Mouse (Mus musculus) cerebellum, adult 9-10 months (tissue): Measurements from ENCODE around the gene Rph3al.
A peak's percentile ranks its signal among the peaks of the same experiment; 100 is the strongest.

Experiments used
- DNase-seq: peaks from one replicate; pipeline ENCODE4 v3.0.0; 2022

The Rph3al gene

DNA sequence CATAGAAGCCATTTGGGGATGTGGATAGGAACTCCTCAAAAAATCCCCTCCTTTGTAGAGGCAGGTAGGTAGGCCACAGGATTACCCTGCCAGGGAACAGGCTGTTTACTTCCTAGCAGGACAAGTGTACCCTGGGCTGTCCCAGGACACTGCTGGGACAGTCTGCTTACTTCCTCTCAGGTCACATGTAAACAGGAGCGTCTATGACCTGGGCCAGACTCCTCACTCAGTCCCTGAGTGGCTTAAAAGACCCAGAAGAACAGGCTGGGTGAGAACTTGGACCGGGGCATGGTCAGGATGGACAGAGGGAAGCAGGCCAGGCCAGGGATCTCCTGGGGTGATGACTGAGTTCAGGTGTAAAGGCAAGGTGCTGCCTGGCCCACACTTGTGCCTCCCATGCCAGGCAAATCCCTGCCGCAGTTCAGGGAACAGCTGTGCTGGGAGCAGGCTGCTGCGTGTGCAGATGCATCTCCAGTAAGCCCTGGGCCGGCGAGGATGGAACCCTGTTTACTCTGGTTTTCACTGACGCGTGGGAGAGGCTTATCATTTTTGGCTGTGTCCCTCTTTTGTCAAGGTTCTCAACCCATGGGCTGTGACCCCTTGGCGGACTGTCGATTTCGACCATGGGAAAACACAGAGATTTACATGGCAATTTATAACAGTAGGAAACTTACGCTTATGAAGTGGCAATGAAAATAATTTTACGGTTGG is 141.5 kb downstream of the Rph3al start:
- no peak for DNase-seq

DNA sequence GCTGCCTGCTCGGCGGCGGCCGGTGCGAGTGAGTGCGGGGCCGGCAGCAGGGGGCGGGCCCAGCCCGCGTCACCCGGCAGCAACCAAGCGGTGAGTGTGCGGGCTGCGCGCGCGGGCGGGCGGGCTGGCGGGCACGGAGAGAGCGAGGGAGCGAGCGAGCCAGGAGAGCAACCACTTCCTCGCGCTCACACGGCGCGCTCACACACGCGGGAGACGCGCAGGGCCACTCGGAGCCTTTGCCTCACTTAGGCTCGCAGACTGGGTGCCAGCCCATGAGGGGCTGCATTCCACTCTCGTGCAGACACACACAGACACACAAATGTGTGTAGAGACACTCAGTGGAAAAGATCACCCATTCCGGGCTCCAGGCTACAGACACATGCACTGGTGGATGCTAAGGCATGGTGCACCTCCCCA is 142.2 kb downstream of the Rph3al start, which contains the start of gene Doc2b:
TSS of gene Doc2b (minus strand) at position 21 of the 417 bp plus-strand sequence.
- peak; percentile 54 for DNase-seq

DNA sequence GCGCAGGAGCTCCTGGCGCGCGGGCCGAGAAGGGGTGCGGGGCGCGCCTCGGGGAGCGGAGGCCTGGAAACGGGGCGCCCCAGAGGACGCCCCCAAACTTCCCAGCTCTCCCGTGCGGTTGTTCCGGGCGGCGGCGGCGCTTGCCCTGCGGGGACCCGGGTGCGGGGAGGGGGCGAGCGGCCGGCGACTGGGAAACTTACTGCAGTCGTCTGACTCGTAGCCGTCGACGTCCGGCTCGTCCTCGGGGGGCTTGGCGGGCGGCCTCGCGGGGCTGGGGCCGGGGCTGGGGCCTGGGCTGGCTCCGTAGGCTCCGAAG is 142.9 kb downstream of the Rph3al start:
- no peak for DNase-seq

DNA sequence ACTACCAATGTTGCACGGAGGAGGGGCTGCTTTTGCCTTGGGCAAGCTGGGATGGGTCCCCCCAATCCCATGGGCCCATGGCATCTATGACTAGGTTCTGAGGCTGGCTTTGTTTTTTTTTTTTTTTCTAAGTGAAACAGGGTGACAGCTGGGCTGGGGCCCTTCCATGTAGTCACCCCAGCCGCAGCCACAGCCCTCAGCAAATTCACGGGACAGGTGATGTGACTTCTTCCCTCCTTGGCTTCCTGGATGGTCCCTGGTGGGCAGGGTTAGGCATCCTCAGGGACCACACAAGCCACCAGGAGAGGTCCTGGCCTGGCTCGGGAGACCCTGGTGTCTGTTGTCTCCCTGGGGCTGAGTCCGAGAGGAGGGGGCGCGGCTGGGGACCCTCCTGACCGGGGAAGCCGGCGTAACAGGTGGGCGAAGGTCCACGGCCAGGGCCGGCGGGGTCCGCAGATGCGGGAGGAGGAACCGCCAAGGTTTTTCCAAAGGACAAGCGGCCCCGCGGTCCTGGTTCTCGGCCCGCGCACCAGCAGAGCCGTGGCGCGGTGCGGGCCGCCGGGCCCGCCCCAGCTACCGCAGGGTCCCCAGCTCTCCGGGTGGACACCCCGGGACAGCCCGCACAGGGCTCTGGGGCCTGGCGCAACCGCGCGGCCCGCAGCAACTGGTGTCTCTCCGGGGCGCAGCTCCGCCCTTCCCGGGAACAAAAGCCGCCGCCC is 143.5 kb downstream of the Rph3al start:
- no peak for DNase-seq

DNA sequence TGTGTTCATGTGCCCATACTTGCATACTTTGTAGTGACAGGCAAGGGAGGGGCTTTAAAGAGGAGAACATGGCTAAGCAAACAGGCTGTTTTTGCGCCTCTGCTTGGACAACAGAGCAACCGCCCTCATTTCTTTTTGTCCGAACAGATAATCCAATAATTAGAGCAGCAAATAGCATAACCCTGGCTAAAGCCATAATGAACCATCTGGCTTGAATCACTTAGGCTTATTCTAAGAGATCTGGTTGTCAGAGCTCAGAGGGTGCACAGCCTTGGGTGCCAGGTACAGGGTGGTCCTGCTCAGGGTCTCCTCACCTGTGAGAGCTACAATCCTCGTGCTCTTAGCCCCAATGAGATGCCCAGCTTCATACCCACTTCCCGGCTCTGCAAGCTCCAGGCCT is 144.9 kb downstream of the Rph3al start:
- no peak for DNase-seq

DNA sequence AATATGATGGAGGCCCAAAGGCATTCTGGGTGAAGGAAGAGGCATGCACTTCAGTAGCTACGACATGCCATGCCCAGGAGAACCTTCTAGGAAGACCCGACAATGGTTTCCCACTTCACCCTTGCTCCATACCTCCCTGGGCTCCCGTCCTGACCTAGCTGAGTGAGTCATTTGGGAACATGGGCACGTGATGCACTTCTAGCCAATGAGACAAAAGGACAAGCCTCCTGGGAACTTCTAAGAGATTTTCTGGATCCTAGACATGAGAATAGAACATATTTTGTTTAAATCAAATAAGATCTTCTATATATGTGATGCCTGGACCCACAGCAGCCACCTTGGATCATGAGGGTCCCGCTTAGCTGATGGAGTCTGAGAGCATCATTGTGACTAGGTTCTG is 145.7 kb downstream of the Rph3al start:
- no peak for DNase-seq

DNA sequence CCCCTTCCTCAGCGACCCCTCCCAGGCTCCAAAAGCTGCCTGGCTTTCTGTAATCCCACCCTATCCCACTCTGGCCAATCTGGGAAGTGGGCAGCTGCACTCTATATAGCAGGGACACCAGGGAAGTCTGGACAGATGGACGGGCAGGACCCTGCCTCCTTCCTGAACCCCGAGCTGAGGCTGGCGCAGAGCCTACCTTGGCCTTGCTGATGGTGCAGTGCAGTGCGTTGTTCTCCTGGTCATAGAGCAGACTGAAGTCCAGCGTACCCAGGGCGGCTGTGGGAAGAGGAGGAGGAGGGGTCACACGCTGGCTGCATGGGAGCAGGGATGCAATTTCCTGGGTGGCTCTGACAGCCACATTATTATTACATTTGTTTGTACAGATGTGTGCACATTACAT is 152.3 kb downstream of the Rph3al start:
- DNase-seq = no peak

DNA sequence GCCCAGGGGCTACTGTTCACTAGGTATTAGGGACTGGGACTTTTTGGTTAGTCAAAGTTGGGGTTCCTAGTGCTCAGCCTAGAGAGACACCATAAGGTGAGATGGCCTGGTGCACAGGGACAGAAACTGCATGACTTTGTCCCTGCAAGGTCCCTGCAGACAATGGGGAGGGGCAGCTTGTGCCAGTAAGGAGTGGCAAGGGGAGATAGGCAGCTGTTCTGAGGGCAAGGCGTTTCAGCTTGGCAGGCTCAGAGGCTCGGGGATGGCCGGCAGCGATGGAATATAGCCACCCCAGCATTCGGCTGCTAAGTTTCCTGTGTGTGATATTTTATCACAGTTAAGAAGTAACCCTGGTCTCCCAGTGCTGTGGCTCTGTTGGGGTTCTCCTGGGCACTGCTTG is 154.4 kb downstream of the Rph3al start:
- DNase-seq = no peak

DNA sequence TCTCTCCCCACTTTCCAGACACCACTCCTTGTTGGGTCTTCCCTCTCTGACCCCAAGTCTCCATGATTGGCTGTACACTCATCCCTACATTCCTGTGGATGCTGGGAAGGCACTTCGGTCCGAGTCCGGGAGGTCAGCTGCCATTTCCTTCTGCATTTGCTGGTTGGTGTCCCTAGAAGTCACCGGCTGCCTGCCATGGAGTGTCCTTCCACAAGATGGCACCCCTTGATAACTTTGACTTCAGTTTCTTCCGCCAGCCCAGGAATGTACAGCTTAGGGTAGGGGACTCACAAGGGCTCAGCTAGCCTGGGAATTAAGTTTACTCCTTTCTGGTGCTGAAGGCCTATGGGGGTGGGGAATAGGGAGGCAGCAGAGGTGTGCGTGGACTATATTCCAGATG is 156.3 kb downstream of the Rph3al start:
- DNase-seq = peak; percentile 81
